10 mouse cellular contexts compared by ENCODE assay signal in the genomic region with DNA sequence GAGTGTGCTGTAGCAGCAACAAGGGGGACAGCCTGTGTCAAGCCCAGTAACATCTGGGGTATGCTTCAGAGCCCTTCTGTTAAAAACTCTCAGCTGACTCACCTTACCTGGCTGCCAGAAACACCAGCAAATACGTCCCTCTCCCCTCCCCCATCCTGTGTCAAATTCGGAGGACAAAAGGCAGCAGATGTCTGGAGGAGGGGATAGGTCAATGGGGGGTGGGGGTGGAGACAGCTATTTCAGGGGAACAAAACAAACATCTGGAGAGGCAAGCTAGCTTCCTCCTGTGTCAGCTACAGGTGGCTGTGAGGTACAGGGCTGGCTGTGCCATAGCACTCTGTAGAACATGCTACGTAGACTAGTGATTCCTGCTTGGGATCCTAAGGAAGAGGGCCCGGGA. TPM values are rescaled to one million over a fixed set of nuclear protein-coding genes. Genes with fewer than 3 reads are reported as not detected.
A peak's percentile ranks its signal among the peaks of the same experiment; 100 is the strongest.
DNase-seq lines count a peak whose midpoint lies in the region; ATAC-seq and TF ChIP-seq lines count a peak whose summit lies in the region.
"Had no signal": no experiment of that assay in that cellular context is flagged by ENCODE, and none has a peak within 500 bp of the region (broad histone marks: within the 10 kb centered on the region; RNA-seq: fewer than 3 reads in every experiment).

No protein-coding gene starts in this region.

- H3K9ac ChIP-seq in midbrain, embryonic 13.5 days (replicated peaks): no peak overlapping the region
- H3K9ac ChIP-seq in midbrain, postnatal 0 days (replicated peaks; ENCODE audit: low read length, poor library complexity, severe bottlenecking): no peak overlapping the region
- H3K9ac ChIP-seq in midbrain, embryonic 14.5 days (replicated peaks; ENCODE audit: low read length): no peak overlapping the region
- H3K9ac ChIP-seq: kidney, embryonic 15.5 days had no signal

- WGBS in midbrain, embryonic 13.5 days: 31% methylated on average over 4 of the region's 4 CpGs
- WGBS in midbrain, postnatal 0 days: 22% methylated on average over 4 of the region's 4 CpGs
- 16% methylated on average over 4 of the region's 4 CpGs for WGBS in midbrain, embryonic 14.5 days

- no peak for ATAC-seq in midbrain, embryonic 13.5 days
- no peak for ATAC-seq in midbrain, postnatal 0 days (ENCODE audit: low FRiP score)
- ATAC-seq in midbrain, embryonic 14.5 days (ENCODE audit: low FRiP score, low TSS enrichment): no peak

- H3K27me3 ChIP-seq in midbrain, embryonic 13.5 days: no peaks in the 10 kb centered on the region
- no peaks in the 10 kb centered on the region for H3K27me3 ChIP-seq in midbrain, postnatal 0 days (ENCODE audit: insufficient read depth, low read length)
- no peaks in the 10 kb centered on the region for H3K27me3 ChIP-seq in midbrain, embryonic 14.5 days (ENCODE audit: control insufficient read depth, insufficient read depth, low read length)

- peaks cover 3% of the 10 kb centered on the region; the same call in 1 of the 2 replicates for H3K36me3 ChIP-seq in midbrain, embryonic 13.5 days
- H3K36me3 ChIP-seq in midbrain, postnatal 0 days (ENCODE audit: insufficient read depth, low read length): no peaks in the 10 kb centered on the region
- H3K36me3 ChIP-seq in midbrain, embryonic 14.5 days (ENCODE audit: control insufficient read depth, insufficient read depth, low read length): no peaks in the 10 kb centered on the region
- H3K36me3 ChIP-seq: kidney, embryonic 15.5 days had no signal

- DNase-seq in midbrain, postnatal 0 days (ENCODE audit: low spot score): no peak
- DNase-seq in R1 (ENCODE audit: low read depth, low spot score): peak; percentile 86
- DNase-seq in midbrain, embryonic 14.5 days: no peak
- DNase-seq in thymus, postnatal 36 days: peak; percentile 39 to 54
- no peak for DNase-seq in layer of hippocampus, adult 2 months (ENCODE audit: low spot score in 2 of 2)
- DNase-seq in kidney, postnatal 14 days: no peak
- DNase-seq: adrenal gland, adult 8-10 months; cerebellum, adult 11-12 months had no signal

- peak overlapping the region; percentile 61; the same call in 1 of the 2 replicates for H3K27ac ChIP-seq in midbrain, embryonic 13.5 days
- no peak overlapping the region for H3K27ac ChIP-seq in midbrain, postnatal 0 days (ENCODE audit: low read depth, low read length)
- H3K27ac ChIP-seq in midbrain, embryonic 14.5 days (replicated peaks; ENCODE audit: low read depth, low read length): peak overlapping the region; percentile 37; the same call in 1 of the 2 replicates
- no peak overlapping the region for H3K27ac ChIP-seq in layer of hippocampus, adult 2 months
- H3K27ac ChIP-seq: kidney, embryonic 15.5 days had no signal

- no peak for TF ChIP-seq CTCF in midbrain, postnatal 0 days (IDR thresholded peaks at IDR 0.05)
- no peak for TF ChIP-seq CTCF in layer of hippocampus, adult 2 months (conservative IDR thresholded peaks at IDR 0.05)

- H3K4me1 ChIP-seq in midbrain, embryonic 13.5 days (replicated peaks): peaks cover 79% of the 10 kb centered on the region
- no peaks in the 10 kb centered on the region for H3K4me1 ChIP-seq in midbrain, postnatal 0 days (ENCODE audit: insufficient read depth, low read length)
- H3K4me1 ChIP-seq in midbrain, embryonic 14.5 days (ENCODE audit: control insufficient read depth, insufficient read depth, low read length): peaks cover 43% of the 10 kb centered on the region

- H3K4me2 ChIP-seq in midbrain, embryonic 13.5 days (replicated peaks): no peak overlapping the region
- no peak overlapping the region for H3K4me2 ChIP-seq in midbrain, postnatal 0 days (ENCODE audit: low read depth, low read length, poor library complexity, severe bottlenecking)
- H3K4me2 ChIP-seq in midbrain, embryonic 14.5 days (ENCODE audit: low read length): no peak overlapping the region
- H3K4me2 ChIP-seq: kidney, embryonic 15.5 days had no signal

- no peaks in the 10 kb centered on the region for H3K9me3 ChIP-seq in midbrain, embryonic 13.5 days
- no peaks in the 10 kb centered on the region for H3K9me3 ChIP-seq in midbrain, postnatal 0 days (ENCODE audit: low read length)
- no peaks in the 10 kb centered on the region for H3K9me3 ChIP-seq in midbrain, embryonic 14.5 days (ENCODE audit: control insufficient read depth, low read length)
- H3K9me3 ChIP-seq: kidney, embryonic 15.5 days had no signal

- no peak overlapping the region for H3K4me3 ChIP-seq in midbrain, embryonic 13.5 days (replicated peaks)
- no peak overlapping the region for H3K4me3 ChIP-seq in midbrain, postnatal 0 days (ENCODE audit: low read depth, low read length)
- H3K4me3 ChIP-seq in midbrain, embryonic 14.5 days (replicated peaks; ENCODE audit: low read depth, low read length): no peak overlapping the region
- H3K4me3 ChIP-seq in layer of hippocampus, adult 2 months: no peak overlapping the region
- H3K4me3 ChIP-seq: kidney, embryonic 15.5 days had no signal

RNA-seq across cellular contexts. Expression of a gene that starts 49.0 kb away (rescaled TPM):
- polyA plus RNA-seq in midbrain, embryonic 13.5 days (2015; fragmentation: Nextera tagmentation; extraction: Ambion mirVana): 12.7 and 15.4 TPM in 2 replicates
- total RNA-seq in midbrain, postnatal 0 days (2014; rRNA removed): 33.6 and 34.8 TPM in 2 replicates
- polyA plus RNA-seq in midbrain, postnatal 0 days (2015; fragmentation: Nextera tagmentation; extraction: Ambion mirVana): 6.4 TPM in 2 replicates
- 14.1 and 16.4 TPM in 2 replicates for polyA plus RNA-seq in midbrain, embryonic 14.5 days (2014; fragmentation: Nextera tagmentation; extraction: Ambion mirVana)
- total RNA-seq in layer of hippocampus, adult 2 months (2021): 10 to 100 TPM; 10.9 to 11.0 TPM

Comparison
In these comparisons a context has a peak if more than half of its experiments do, and no peak if none do; other contexts are left out.
1. H3K27ac ChIP-seq: peak in midbrain, embryonic 13.5 days (single experiment) and midbrain, embryonic 14.5 days (single experiment); none in midbrain, postnatal 0 days (single experiment) and layer of hippocampus, adult 2 months (single experiment).
2. DNase-seq: peak in R1 (single experiment) and thymus, postnatal 36 days (2 of 2); none in midbrain, postnatal 0 days (single experiment), midbrain, embryonic 14.5 days (single experiment), layer of hippocampus, adult 2 months (0 of 2) and kidney, postnatal 14 days (single experiment).